Mouse (Mus musculus) megakaryocyte, embryonic 14.5 days (primary cell): Measurements from ENCODE around the gene Zbtb20.

Source experiments
- FLI1 ChIP-seq: IDR thresholded peaks from 2 replicates; pipeline ENCODE4 v1.6.1; 2012; ENCODE audit warnings: low read length, inconsistent platforms, mixed read lengths
- GATA1 ChIP-seq: IDR thresholded peaks from 3 replicates; pipeline ENCODE4 v1.6.1; 2012; ENCODE audit warnings: mixed read lengths, low read length, inconsistent platforms, borderline replicate concordance

GRCm38 (mm10) chr16:43672697-43673096 lies 797.0 kb downstream of the Zbtb20 start:
- TF ChIP-seq GATA1: no peak
- TF ChIP-seq FLI1: no peak
